Mouse (Mus musculus) urinary bladder, postnatal 10 days (tissue): ENCODE data around the gene Tpk1.

Experiments used
- DNase-seq: peaks from one replicate; pipeline ENCODE4 v3.0.0; 2022; ENCODE audit warnings: low spot score

Gene Tpk1

DNA sequence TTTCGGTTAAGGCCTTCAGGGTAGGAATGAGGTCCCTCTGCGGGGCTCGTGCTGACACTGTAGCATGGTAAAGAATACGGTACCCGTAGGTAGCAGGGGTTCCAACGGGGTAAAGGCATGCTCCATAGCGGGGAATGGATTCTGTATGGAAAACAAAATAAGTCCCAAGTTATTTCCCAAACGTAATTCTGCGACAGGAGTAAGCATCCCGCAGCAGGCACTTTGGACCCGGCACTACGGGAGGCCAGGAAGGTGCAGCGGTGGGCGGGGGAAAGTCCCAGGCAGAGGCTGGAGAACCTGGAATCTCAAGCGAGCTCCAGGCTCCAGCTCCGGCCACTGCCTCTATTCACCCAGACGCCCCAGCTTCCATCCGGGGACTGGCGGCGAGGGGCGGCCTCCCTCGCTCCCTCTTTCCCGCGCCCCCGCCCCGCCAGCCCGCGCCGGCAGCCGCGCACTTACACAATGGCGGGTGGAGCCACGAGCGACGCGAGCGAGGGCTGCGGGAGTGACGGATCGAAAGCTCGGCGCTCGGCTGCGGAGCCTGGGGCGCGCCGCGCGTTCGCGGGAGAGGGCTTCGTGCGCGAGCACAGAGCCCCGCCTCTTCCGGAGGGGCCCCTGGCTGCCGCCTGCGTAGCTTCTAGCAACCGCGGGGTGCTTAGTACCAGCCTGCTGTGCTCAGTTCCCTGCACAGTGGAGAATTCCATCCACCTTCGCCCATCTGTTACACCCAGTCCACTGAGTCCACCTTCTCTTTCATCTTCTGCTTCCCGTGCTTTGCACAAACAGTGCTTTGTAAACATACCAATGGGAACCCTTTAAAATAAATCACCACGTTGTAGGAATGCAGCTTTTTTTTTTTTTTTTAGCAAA, at the start of gene Tpk1:
Gene Tpk1, minus strand, starts transcription at position 602 of the 870 bp plus-strand sequence.
- DNase-seq, result peak; percentile 60

DNA sequence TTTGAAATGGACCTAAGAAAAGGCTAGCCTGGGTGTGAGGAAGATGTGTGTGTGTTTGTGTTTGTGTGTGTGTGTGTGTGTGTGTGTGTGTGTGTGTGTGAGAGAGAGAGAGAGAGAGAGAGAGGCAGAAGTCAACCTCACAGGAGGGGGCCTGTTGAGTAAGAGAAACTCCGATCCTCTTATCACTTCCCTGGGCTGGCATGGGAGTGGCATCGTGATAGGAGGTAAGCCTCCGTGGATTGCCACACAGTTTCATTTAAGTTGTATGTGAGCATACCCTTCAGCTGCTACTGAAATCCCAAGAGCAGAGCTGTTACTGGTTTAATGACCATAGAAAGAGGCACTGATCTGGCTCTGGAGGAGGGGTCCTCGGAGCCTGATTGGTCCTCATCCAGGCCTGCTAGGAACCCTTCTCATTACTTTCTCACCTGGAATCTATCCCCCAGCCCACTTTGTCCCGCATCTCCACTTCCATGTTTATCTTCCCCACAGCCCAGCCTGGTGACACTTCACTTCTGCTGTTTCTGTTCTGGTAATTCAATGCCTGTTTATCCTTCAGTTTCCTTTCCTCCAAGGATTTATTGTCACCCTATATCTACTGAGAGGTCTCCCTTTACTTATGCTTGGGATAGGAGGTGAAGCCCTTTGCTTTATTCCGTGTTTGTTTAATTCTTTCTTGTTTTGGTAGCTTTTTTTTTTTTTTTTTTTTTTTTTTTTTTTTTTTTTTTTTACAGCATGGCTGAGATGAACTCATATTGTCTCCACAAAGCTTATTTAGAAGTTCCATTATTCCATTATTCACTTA, 36.9 kb upstream of the Tpk1 start:
- no peak for DNase-seq

DNA sequence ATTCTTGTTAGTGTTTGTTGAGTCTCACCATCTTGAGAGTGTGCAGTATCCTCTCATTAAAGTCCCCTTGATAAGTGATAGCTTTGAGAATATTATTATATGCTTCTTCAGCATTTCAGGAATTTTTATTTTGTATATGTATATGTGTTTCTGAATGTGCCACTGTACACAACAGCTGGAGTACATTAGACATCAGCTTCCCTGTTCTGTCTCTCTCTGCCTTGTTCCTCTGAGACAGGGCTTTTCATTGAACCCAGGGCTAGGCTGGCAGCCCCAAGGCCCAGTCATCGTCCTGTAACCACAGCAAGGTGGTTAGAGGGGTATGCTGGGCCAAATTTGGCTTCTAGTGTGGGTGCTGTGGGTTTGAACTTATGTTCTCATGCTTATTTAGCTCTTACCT, 25.8 kb upstream of the Tpk1 start:
- no peak for DNase-seq

DNA sequence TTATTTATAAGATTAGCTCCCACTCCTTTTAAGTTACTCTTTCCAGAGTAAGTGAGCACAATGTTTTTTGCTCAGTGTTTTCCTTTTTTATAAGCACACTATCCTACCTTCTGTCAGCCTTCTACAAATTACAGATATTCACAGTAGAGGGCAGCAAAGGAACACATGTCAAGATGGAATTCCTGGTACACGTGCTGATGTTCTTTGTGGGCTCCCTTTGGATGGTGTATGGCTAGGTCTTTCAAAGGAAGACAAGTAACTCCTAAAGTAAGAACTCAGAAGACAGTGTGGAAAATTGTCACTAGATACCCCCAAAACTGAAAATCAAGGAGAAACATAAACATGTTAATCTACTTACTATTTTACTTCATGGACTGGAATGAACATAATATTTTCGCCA, 19.9 kb upstream of the Tpk1 start:
- DNase-seq, result no peak

DNA sequence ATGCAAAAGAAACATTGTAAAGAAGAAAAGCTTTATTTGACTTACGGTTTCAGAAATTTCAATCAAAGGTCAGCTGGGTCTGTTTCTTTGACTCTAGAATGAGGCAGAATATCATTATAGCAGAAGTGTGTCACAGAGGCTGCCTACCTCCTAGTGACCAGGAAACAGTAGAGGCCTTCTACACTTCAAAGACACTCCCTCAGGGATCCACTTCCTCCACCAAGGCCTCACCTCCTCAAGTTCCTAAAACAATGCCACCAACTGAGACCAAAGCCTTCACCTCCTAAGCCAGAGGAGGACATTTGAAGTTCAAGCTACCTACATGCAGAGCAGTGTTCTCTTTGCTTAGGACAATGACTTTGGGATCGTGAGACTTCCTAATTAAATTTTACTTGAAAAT, 16.5 kb upstream of the Tpk1 start:
- DNase-seq, result no peak

DNA sequence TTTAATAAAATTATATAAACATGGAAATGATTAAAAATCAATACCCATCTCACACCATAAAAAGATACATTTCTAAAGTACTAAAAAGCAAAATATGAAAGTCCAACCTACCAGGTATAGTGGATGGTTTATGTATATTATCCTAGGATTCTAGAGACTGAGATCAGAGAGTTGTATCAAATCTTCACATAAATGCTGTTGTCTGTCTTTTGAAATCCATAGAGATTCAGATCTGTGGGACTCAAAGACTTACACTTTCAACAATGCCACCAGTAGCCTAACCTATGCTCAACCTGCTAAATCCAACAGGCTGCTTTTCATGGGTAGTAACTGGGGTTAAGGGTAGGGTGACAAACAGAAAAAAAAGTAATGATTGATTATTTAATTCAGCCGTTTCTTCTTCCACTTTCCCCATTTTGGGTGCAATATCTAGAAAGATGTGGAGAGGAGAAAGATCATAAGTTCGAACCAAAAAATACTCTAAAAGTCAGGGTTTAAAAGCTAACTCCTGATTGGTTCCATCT, 12.7 kb upstream of the Tpk1 start:
- no peak for DNase-seq

DNA sequence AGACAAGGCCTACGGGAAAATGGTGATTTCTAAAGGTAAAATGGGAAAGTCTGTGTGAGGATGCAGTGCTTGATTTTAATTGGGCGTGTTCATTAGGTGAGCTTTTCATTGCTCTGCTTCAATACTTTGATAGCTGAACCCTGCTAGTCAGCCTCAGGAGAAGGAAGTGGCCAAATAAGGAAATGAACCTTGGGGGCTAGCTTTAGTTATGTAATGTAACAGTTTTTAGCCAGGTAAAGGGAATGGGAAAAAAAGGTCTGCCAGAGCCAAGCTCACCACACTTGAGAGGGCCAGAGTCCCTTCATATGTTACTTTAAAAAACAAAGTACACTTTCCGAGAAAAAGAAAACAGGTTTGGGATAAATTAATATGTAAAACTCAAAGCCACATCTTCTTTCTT, 11.5 kb upstream of the Tpk1 start:
- no peak for DNase-seq

DNA sequence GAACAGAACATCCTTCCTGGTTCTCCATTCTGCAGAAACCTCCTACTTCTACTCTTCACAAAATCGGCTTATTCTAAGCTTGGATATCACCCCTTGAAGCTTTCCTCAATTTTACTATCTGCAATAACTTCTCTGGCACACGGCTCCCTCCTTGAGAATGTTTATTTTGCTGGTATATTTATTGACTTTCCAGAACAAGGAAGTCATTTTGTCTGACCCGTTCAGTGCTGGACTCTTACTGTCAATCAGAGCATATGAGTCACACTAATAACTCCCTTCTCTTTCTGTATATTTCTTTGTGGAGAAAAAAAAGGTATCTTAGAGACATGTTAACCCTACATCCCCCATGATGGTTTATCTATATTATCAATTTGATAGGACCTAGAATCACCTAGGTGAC, 10.1 kb upstream of the Tpk1 start:
- DNase-seq, result no peak

DNA sequence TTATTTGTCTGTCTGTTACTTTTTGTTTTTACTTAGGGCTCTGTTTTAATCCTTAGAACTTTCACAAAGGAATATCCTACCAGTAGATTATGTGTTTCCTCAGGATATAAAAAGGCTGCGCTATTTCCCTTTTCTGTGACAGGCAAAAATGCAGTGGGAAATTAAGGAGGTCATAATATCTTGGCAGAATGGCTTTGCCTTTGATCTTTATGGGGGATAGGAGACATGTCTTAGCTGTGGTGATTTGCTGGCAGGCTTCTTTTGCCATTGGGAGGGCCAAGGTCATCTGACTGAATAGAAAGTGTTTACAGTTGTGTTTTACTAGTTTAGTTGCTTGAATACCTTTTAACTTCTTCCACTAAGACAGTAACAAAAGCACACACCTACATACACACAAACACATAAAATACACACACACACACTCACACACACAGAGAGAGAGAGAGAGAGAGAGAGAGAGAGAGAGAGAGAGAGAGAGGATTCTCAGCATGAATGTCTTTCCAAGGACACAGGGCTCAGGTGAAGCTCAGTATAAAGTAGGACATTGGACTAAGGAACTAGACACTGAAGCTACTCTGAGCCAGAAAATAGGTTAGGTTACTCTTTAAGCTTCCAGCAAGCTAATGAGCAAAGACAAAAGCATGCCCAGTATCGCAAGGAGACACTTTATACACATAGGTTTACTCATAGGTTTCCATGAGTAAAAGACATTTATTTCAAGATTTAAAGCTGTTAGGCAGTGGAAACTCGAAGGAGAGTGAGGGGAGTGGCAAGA, 9.1 kb upstream of the Tpk1 start:
- no peak for DNase-seq

DNA sequence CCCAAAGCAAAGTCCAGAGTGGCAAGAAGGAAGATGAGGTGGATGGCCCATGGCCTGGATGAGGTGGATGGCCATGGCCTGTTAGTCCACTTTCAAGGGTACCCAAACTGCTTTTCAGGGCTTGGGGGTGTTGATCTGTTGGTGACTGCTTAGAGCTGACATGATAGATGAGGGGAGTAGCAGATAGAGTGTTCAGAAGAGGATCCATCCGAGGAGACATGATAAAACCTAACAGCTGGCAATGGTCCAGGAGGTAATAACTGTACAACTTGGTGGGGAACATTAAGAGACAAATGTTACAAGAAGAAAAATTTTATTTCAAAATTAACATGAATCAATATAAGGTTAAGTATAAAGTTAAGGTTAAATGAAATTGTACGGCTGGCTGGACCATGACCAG, 4.9 kb upstream of the Tpk1 start:
- no peak for DNase-seq

DNA sequence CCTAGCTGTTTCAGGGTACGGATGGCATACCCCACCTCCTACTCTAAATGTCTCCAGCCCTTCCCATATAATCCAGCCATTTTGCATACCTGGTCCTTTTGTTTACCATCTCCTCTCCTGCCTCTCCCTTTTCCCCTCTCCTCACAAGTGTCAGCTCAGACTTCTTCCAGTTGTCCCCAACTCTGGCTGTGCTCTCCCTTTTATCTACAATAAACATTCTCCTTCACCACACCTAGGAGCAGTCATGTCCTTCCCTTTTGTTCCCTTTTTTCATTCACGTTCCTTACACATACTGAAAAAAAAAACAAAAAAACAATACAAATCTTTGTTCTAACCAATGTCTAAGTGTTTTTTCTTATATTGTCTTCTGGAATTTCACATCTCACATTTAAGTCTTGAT, 1.6 kb upstream of the Tpk1 start:
- DNase-seq, result no peak

DNA sequence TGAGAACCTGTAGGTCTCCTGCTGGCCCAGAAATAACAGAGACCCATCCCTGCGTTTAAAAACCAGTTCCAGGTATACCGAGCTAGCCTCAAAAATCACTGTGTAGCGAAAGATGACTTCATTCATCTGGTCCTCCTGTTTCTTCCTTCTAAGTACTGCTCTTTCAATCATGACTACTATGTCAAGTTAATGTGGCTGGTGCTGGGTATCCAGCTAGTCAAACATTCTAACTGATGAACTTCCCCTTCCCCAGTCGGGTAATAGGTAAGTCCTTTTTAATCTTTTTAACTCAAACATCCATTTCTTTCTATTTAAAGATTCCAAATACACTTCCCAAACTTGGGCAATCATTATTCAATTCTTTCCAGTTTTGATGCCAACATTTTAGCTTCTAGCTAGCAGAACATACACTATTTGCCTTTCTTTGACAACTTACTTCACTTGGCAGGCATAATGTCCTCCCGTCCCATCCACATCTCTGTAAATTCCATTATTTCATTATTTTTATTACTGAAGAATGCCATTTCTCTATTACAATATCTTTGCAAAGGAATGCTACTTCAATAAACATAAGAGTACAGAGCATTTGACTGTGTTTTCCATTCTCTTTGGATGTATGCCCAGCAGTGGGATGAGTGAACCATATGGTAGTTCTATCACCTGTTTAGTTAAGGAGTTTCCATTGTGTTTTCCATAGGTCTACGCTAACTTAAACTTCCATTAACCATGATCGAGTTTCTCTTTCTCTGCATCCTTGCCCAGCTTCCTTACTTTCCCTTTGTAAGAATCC, 728 bp upstream of the Tpk1 start:
- no peak for DNase-seq

DNA sequence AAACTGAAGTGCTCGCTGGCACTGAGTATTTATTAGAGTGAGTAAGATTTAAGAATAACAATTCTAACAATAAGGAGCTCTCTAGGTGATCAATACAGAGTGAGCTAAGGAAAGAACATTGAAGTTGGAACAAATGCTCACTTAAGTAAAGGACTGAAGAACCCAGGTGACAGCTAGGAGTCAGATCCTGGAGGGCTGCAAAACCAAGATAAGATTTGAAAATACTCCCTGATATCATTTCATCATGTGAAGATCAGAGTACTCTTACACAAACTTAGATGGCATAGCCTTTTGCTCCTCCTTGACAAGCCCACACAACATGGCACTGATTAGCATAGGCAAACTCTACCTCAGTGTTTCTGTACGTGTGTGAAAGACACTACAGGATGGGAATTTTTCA, 4.3 kb downstream of the Tpk1 start:
- no peak for DNase-seq

DNA sequence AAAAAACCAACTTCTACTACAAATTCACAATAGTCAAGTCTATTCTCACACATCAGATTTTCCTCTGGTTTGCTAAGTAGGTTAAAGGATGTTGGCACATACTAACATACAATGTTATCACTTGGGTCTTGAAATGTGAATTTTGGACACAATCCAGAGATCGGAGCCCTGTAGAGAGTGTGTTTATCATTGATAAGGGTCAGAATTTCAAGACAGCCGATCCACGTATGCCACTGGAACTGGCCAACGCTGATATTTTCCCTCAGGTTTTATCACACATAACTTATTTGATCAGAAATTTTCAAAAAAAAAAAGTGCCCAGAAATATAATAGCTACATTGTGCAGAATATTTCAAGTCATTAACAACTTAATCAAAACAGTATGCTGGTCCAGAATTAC, 7.8 kb downstream of the Tpk1 start:
- DNase-seq, result no peak

DNA sequence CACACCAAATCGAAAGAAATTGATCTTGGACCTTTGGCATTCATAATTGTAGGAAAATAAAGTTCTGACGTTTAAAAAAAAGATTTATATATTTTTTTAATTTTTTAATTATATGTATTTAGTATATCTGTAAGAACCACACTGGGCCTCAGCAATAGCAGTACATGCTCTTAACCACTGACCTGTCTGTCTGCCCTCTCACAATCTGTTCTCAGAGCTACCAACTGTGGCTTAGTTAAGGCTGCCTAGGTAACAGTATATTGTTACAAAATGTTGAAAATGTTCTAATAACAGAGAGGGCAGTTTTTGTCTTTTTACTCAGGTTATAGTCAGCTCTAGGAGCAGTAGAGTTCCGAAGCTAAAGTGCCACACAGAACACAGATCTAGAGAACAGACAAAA, 8.2 kb downstream of the Tpk1 start:
- DNase-seq, result no peak

DNA sequence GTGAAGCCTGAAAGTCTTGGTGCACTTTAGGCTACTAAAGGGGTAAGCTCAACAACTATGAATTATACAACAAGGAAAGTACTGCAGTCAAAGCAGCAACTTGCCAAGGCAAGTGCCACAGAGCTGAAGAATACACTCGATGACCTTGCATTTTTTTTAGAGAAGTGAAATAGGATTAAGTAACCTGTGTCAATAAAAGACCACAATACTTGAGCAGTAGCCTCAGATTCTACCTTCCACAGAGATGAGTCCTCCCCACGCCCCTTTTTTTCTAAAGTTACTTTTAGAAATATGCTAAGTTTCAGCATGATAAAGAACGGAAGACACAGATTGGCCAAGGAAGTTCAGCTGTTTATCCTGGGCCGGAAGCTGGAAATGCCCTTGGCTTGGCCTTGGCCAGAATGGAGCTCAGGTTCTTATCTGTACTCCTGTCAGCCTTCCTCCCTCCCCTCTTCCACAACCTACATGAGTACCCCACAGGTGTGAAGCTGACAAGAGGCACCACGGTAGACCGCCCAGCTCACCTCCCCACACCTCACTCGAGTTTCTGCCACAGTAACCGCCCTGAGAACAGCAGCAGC, 11.1 kb downstream of the Tpk1 start:
- DNase-seq, result no peak

DNA sequence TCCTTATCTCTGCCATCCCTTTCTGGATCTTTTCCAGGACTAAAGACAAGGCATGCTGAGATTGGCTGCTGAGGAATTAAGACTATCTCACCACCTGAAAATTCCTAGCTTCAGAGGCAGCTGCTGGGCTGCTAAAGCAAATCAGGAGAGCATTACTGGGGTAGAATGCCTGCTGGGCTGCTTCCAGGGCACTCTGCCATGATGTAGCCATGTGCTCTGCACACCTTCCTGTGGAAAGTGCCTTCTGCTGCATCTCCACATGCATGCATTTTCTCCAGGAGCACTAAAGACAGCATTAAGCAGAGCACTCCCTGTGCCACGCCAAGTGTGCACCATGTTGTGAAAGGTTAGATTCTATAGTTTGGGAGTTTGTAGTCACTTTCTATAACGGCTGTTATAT, 16.6 kb downstream of the Tpk1 start:
- DNase-seq, result no peak

DNA sequence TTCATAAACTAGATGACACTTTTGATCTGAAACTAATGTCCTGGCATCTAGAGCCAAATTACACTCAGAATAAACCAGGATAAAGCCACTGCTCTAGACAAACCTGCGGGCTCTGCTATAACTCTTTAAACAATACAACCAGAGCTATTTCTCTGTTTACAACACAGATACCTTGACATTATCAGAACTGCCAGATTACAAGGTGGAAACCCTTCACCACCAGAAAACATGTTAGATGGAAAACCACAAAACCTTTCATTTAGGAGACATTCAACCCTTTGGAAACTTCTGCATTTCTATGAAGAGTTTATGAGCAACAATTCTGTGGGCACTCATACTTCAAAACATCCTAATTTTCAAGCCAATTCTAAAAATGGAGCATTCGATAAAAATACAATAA, 20.4 kb downstream of the Tpk1 start:
- no peak for DNase-seq

DNA sequence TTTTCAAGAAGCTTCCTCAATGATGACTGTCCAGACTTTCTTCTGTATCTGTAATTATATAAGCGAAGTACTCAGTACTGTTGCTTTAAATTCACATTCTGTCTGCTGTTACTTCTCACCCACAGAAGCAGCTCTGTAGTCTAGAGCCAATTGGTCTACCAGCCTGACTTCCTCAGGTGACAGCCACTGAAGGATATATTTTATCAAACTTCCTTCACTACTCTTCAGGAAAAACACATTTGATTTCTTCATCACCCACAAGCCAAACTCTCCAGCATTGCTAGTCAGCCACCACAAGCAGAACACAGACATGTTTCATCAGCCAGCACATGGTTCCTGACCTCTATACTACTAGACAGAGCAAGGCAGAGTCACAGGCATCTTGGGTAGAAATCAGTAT, 21.0 kb downstream of the Tpk1 start:
- DNase-seq, result no peak

DNA sequence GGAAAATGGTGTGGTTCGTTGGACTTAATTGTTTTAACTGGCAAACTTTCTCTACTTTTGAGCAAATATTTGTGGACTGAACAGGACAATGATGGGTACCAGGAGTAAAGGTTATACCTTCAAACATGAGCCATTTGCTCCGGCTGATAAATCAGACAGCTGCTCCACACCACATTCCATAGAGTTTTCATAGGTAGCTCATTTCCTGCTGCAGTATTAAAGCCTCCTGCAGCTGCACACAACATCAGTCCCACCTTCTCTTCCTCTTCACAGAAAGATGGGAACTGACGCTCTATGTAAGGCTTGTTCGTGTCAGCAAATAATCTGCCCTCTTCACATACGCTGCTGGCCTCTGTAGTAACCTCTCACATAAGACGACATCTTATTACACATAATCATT, 22.4 kb downstream of the Tpk1 start:
- DNase-seq, result no peak

DNA sequence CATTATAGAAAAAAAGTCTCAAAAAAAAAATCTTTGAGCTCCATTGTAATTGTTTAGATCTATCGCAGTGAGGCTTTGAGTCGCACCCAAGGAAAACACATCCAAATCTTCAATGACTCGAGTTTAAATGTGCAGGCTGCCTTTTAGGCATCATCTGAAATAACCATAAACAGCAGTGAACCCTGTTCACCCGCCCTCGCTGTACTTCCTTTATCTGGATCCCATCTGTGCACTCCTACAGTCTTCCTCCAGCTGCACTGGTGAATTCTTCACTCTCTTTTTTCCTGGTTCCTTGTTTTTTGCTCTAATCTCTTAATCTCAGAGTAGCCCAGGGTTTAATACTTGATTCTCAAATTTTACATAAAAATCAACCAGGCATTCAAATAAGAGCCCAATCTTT, 23.7 kb downstream of the Tpk1 start:
- no peak for DNase-seq
